Mouse (Mus musculus): ENCODE results near the gene Vars2. TPM values are rescaled to one million over a fixed set of nuclear protein-coding genes. Genes with fewer than 3 reads are reported as not detected.

Gene Vars2
- total and polyA plus RNA-seq, 3 experiments, result 24.0 to 34.0 TPM; not detected in 1

DNA sequence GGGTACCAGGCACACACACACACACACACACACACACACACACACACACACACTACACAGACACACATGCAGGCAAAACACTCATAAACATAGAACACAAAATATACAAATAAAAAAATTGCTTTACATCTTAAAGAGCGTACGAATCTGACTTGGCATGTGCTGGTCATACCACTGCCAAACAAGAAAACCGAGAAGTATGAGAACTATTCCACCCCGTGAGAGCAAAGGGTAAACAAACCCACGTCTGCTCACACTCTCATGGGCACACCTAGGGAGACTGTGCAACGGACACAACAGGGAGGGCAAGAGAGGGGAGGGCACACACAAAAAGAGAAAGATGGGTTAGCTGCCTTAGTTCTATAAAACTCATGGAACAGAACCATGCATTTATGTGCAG, 29.3 kb upstream of the Vars2 start:
- DNase-seq (ENCODE audit: low read depth, low spot score), result no peak
- no peaks in the 10 kb centered on the region for H3K79me2 ChIP-seq (ENCODE audit: control insufficient read depth, insufficient read depth, low read length, poor library complexity)
- no peak overlapping the region for H3K9ac ChIP-seq (ENCODE audit: control insufficient read depth, low read depth, low read length, poor library complexity, severe bottlenecking)
- peaks cover 0 to 2% of the 10 kb centered on the region in 2 experiments; a peak in 1 of 4 replicates for H3K36me3 ChIP-seq (ENCODE audit: control insufficient read depth in 1 of 2, insufficient read depth in 2 of 2, low read length in 2 of 2)
- no peak overlapping the region for H3K4me3 ChIP-seq (ENCODE audit: control insufficient read depth in 1 of 2, insufficient read depth in 1 of 2, low read depth in 2 of 2, low read length in 2 of 2)
- H3K27ac ChIP-seq (ENCODE audit: control insufficient read depth, low read depth, low read length), result no peak overlapping the region
- no peaks in the 10 kb centered on the region for H3K9me3 ChIP-seq (replicated peaks; ENCODE audit: insufficient read depth, low read length)
- H3K27me3 ChIP-seq (ENCODE audit: control insufficient read depth in 1 of 2, insufficient read depth in 2 of 2, low read length in 2 of 2), result no peaks in the 10 kb centered on the region
- peaks cover 0 to 5% of the 10 kb centered on the region in 2 experiments; a peak in 2 of 4 replicates for H3K4me1 ChIP-seq (ENCODE audit: control insufficient read depth in 1 of 2, insufficient read depth in 2 of 2, low read length in 2 of 2)
- no peak for TF ChIP-seq TBP (IDR thresholded peaks at IDR 0.05; ENCODE audit: low read depth, low read length)
- TF ChIP-seq USF2 (IDR thresholded peaks at IDR 0.05; ENCODE audit: borderline replicate concordance in 1 of 2, insufficient read depth in 1 of 2, low read depth in 1 of 2, low read length in 2 of 2), result no peak
- no peak for TF ChIP-seq KAT2A (conservative IDR thresholded peaks at IDR 0.05; ENCODE audit: low read depth, low read length)
- no peak for TF ChIP-seq MYC (IDR thresholded peaks at IDR 0.05; ENCODE audit: low read depth, low read length)
- no peak for TF ChIP-seq MXI1 (IDR thresholded peaks at IDR 0.05; ENCODE audit: low read depth, low read length)
- no peak for TF ChIP-seq MAZ (IDR thresholded peaks at IDR 0.05; ENCODE audit: low read depth, low read length)
- TF ChIP-seq MEF2A (IDR thresholded peaks at IDR 0.05; ENCODE audit: extremely low read depth, insufficient replicate concordance, low read depth, low read length, poor library complexity, severe bottlenecking), result no peak
- no peak for TF ChIP-seq MAX (IDR thresholded peaks at IDR 0.05; ENCODE audit: low read length)
- no peak for TF ChIP-seq BHLHE40 (IDR thresholded peaks at IDR 0.05; ENCODE audit: borderline replicate concordance, low read depth, low read length)

GRCm38 (mm10) chr17:35695289-35695688, 27.9 kb upstream of the Vars2 start:
- Histone ChIP-seq H3K27ac (ENCODE audit: control insufficient read depth, low read depth, low read length) (no peak overlapping the region), H3K36me3 (ENCODE audit: control insufficient read depth in 1 of 2, insufficient read depth in 2 of 2, low read length in 2 of 2) (peaks cover 0 to 2% of the 10 kb centered on the region in 2 experiments; a peak in 1 of 4 replicates), H3K4me1 (ENCODE audit: control insufficient read depth in 1 of 2, insufficient read depth in 2 of 2, low read length in 2 of 2) (peaks cover 0 to 5% of the 10 kb centered on the region in 2 experiments; a peak in 2 of 4 replicates), H3K4me3 (ENCODE audit: control insufficient read depth in 1 of 2, insufficient read depth in 1 of 2, low read depth in 2 of 2, low read length in 2 of 2) (no peak overlapping the region), H3K9me3 (replicated peaks; ENCODE audit: insufficient read depth, low read length) (no peaks in the 10 kb centered on the region), H3K9ac (ENCODE audit: control insufficient read depth, low read depth, low read length, poor library complexity, severe bottlenecking) (no peak overlapping the region), H3K79me2 (ENCODE audit: control insufficient read depth, insufficient read depth, low read length, poor library complexity) (no peaks in the 10 kb centered on the region), H3K27me3 (ENCODE audit: control insufficient read depth in 1 of 2, insufficient read depth in 2 of 2, low read length in 2 of 2) (no peaks in the 10 kb centered on the region)
- peak; percentile 64 for DNase-seq (ENCODE audit: low read depth, low spot score)
- TF ChIP-seq CTCF (IDR thresholded peaks at IDR 0.05 in 2 of 3, conservative IDR thresholded peaks at IDR 0.05 in 1 of 3; ENCODE audit: control insufficient read depth in 1 of 3, insufficient read depth in 1 of 3, low read depth in 2 of 3, low read length in 3 of 3, poor library complexity in 1 of 3, severe bottlenecking in 1 of 3) (peak; percentile 19 to 58 (median 50); a peak in 5 of 6 replicates), SMC3 (IDR thresholded peaks at IDR 0.05; ENCODE audit: low read depth, low read length) (0 out of 2 replicates have a peak, but pooled peaks have one; percentile 26), USF2 (IDR thresholded peaks at IDR 0.05; ENCODE audit: borderline replicate concordance in 1 of 2, insufficient read depth in 1 of 2, low read depth in 1 of 2, low read length in 2 of 2) (no peak)

- Histone ChIP-seq H3K9me3 (replicated peaks; ENCODE audit: insufficient read depth, low read length) (no peaks in the 10 kb centered on the region), H3K4me1 (ENCODE audit: control insufficient read depth in 1 of 2, insufficient read depth in 2 of 2, low read length in 2 of 2) (peaks cover 0 to 5% of the 10 kb centered on the region in 2 experiments; a peak in 2 of 4 replicates), H3K79me2 (ENCODE audit: control insufficient read depth, insufficient read depth, low read length, poor library complexity) (no peaks in the 10 kb centered on the region), H3K4me3 (ENCODE audit: control insufficient read depth in 1 of 2, insufficient read depth in 1 of 2, low read depth in 2 of 2, low read length in 2 of 2) (no peak overlapping the region), H3K9ac (ENCODE audit: control insufficient read depth, low read depth, low read length, poor library complexity, severe bottlenecking) (no peak overlapping the region), H3K27me3 (ENCODE audit: control insufficient read depth in 1 of 2, insufficient read depth in 2 of 2, low read length in 2 of 2) (no peaks in the 10 kb centered on the region), H3K36me3 (ENCODE audit: control insufficient read depth in 1 of 2, insufficient read depth in 2 of 2, low read length in 2 of 2) (peaks cover 0 to 2% of the 10 kb centered on the region in 2 experiments; a peak in 1 of 4 replicates), H3K27ac (ENCODE audit: control insufficient read depth, low read depth, low read length) (no peak overlapping the region)
- TF ChIP-seq CHD1 (IDR thresholded peaks at IDR 0.05; ENCODE audit: low read depth, low read length), result no peak
- TF ChIP-seq SIN3A (IDR thresholded peaks at IDR 0.05; ENCODE audit: low read length), result no peak
- no peak for TF ChIP-seq MXI1 (IDR thresholded peaks at IDR 0.05; ENCODE audit: low read depth, low read length)
- TF ChIP-seq MAZ (IDR thresholded peaks at IDR 0.05; ENCODE audit: low read depth, low read length), result no peak
- no peak for TF ChIP-seq ZKSCAN1 (IDR thresholded peaks at IDR 0.05; ENCODE audit: low read depth, low read length)
- DNase-seq (ENCODE audit: low read depth, low spot score), result no peak
These were observed 26.5 kb upstream of the Vars2 start for GRCm38 (mm10) chr17:35693906-35694305.

Data from MEL (cell line).